Mouse (Mus musculus) stomach, postnatal 0 days (tissue): ENCODE measurements at regions not wholly inside any gene's neighbourhood (a gene's known extent, or its start where the extent isn't known, plus 50 kb on each side); places are given as distances from the start of the nearest gene placed in this dataset.

ENCODE experiments used
- CTCF ChIP-seq: IDR thresholded peaks from 2 replicates; pipeline ENCODE4 v1.5.1; 2016; ENCODE audit warnings: antibody characterized with exemption, low read depth, mild to moderate bottlenecking, moderate library complexity
- EP300 ChIP-seq: optimal IDR thresholded peaks from 2 replicates; pipeline ENCODE3; 2016; ENCODE audit warnings: antibody characterized with exemption

DNA sequence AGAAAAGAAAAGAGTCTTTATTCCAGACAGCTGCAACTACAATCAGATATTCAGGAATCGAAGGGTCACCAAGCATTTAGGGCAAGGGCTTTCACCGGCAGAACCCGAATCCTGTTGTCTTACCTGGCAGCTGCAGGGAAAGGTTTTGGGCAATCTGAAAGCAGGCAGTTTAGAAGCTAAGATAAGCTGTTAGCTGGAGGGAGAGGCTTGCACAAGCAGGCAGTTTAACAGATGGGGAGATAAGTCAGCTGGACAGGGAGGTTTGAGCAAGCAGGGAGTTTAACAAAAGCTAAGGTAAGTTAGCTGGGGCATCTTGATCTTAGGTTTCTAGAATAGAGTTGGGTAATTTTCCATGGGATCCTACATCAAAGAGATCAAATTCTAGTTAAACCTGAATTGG is 67.3 kb upstream of the Med14 start:
- no peak for TF ChIP-seq CTCF
- no peak for TF ChIP-seq EP300
